Mouse (Mus musculus): ENCODE data around the gene Atp2b2. TPM values are rescaled to one million over a fixed set of nuclear protein-coding genes. Genes with fewer than 3 reads are reported as not detected.

The Atp2b2 gene
- polyA plus RNA-seq, 1 experiment from 2014 or later: 0.12 TPM

DNA sequence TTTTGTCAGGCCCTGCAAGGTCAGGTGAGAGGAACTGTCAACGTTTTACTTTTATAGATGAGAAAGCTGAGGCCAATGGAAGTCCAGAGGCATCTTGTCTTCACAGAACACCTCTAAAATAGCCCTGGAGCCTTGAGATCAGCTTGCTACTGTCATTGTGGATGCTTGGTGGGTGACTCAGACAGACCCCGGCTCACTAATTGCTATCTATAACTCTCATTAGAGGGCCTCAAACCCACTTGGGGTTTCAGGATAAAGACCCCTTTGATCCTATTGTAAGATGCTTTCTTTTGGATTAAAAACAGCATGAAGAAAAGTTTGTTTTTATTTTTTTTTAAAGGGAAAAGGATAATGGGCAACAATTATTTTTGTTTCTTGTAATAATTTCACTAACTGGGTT, 243.5 kb downstream of the Atp2b2 start:
- Histone ChIP-seq H3K27me3 (ENCODE audit: insufficient read depth, low read length) (no peaks in the 10 kb centered on the region), H3K4me3 (replicated peaks; ENCODE audit: low read depth, low read length) (no peak overlapping the region), H3K4me1 (replicated peaks; ENCODE audit: insufficient read depth, low read length) (0 out of 2 replicates have a peak, but pooled peaks cover 4% of the 10 kb centered on the region), H3K4me2 (ENCODE audit: low read length) (no peak overlapping the region), H3K9me3 (replicated peaks; ENCODE audit: low read length) (no peaks in the 10 kb centered on the region), H3K36me3 (ENCODE audit: insufficient read depth, low read length) (no peaks in the 10 kb centered on the region), H3K9ac (ENCODE audit: low read depth, low read length) (no peak overlapping the region), H3K27ac (no peak overlapping the region)
- TF ChIP-seq CTCF (IDR thresholded peaks at IDR 0.05; ENCODE audit: low read depth): no peak
- WGBS: 30% methylated on average over 2 of the region's 2 CpGs
- ATAC-seq (replicated peaks; ENCODE audit: low FRiP score, low read depth) (no peak), DNase-seq (ENCODE audit: low spot score) (no peak)

DNA sequence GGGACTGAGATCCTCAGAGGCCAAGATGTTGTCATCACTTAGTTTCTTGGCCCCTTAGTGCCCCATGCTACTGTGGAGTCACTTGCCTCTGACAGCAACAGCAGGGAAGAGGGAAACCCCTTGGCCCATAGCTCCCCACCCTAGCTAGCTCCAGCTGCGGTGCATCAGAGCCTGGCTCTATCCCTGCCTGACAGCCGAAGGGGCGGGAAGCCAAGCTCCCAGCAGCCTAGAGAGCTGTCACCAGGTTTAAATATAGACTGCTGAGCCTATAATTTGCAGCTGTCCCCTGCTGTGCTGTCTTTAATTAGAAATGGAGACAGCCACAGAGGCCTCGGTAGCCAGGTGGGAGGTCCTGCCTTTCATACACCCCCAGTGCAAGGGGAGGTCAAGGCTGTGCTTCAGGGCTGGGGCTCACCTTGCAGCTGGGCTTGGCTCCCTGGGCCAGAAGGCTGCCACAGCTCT, 247.1 kb downstream of the Atp2b2 start:
- ATAC-seq (replicated peaks; ENCODE audit: low FRiP score, low read depth) (peak; percentile 90), DNase-seq (ENCODE audit: low spot score) (peak; percentile 90)
- Histone ChIP-seq H3K9me3 (replicated peaks; ENCODE audit: low read length) (no peaks in the 10 kb centered on the region), H3K9ac (ENCODE audit: low read depth, low read length) (no peak overlapping the region), H3K4me2 (ENCODE audit: low read length) (no peak overlapping the region), H3K27ac (no peak overlapping the region), H3K4me3 (replicated peaks; ENCODE audit: low read depth, low read length) (no peak overlapping the region), H3K27me3 (ENCODE audit: insufficient read depth, low read length) (no peaks in the 10 kb centered on the region), H3K4me1 (replicated peaks; ENCODE audit: insufficient read depth, low read length) (0 out of 2 replicates have a peak, but pooled peaks cover 4% of the 10 kb centered on the region), H3K36me3 (ENCODE audit: insufficient read depth, low read length) (no peaks in the 10 kb centered on the region)
- WGBS: 3% methylated on average over 4 of the region's 4 CpGs
- TF ChIP-seq CTCF (IDR thresholded peaks at IDR 0.05; ENCODE audit: low read depth): no peak

DNA sequence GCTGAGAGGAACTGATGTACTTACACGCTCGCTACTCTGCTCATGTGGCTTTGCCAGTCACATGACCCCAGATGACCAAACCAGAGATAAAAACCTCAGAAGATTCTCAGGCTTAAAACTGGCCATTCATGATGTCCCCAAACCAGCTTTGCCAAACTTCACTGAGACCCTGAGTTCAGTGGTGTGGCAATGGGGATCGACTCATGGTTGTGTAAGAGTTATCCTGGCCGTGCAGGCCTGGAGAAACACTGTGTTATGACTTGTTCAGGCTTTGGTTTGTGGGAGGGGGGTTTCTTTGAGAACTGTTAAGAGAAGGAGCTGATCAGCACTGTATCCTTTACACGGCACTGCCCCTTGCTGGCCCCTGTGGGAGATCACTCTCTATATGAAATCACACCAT, 250.0 kb downstream of the Atp2b2 start:
- Histone ChIP-seq H3K4me1 (replicated peaks; ENCODE audit: insufficient read depth, low read length) (0 out of 2 replicates have a peak, but pooled peaks cover 4% of the 10 kb centered on the region), H3K27me3 (ENCODE audit: insufficient read depth, low read length) (no peaks in the 10 kb centered on the region), H3K4me3 (replicated peaks; ENCODE audit: low read depth, low read length) (no peak overlapping the region), H3K27ac (no peak overlapping the region), H3K9ac (ENCODE audit: low read depth, low read length) (no peak overlapping the region), H3K4me2 (ENCODE audit: low read length) (no peak overlapping the region), H3K36me3 (ENCODE audit: insufficient read depth, low read length) (no peaks in the 10 kb centered on the region), H3K9me3 (replicated peaks; ENCODE audit: low read length) (no peaks in the 10 kb centered on the region)
- DNase-seq (ENCODE audit: low spot score) (no peak), ATAC-seq (replicated peaks; ENCODE audit: low FRiP score, low read depth) (no peak)
- 80% methylated on average over 5 of the region's 5 CpGs for WGBS
- TF ChIP-seq CTCF (IDR thresholded peaks at IDR 0.05; ENCODE audit: low read depth): no peak

DNA sequence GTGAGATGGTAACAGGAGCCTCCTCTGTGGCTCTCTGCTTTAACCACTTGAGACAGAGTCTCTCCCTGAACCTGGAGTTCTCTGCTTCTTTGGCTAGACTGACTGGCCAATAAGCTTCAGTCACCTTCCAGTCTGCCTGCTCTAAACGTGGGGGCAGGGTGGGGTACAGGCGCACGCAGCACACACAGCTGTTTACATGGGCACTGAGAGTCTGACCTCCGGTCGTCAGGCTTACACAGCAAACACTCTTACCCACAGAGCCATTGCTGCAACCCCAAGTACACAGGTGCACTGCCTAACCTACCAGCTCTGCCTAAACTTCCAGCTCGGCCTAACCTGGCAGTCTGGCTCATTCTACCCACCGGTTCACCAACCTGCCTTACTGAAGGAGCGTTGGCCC, 251.4 kb downstream of the Atp2b2 start:
- no peak overlapping the region for H3K27ac ChIP-seq
- WGBS: 75% methylated on average over 8 of the region's 8 CpGs

DNA sequence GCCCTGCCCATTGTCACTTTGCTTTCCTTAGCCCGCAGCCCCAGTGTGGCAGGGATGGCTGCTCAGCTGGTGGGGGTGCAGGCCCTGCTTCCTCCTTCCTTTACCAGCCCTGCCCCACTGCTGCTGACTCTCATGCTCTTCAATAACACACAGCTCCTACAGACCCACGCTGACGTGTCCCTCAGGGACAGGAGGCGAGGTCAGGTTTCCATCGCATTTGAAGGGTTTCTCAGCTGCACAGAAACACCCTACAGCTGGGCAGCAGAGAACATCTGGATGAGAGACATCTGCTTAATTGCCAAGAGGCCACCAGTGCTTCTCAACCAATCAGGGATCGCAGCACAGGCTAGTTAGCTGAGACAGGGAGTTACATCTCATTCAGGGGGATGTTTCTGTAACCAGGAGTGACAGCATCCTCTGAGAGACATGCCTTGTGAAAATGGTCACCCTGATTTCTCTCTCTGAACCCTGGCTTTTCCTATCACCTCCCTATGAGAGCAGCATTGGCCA, 254.9 kb downstream of the Atp2b2 start:
- TF ChIP-seq CTCF (IDR thresholded peaks at IDR 0.05; ENCODE audit: low read depth): no peak
- Histone ChIP-seq H3K9me3 (replicated peaks; ENCODE audit: low read length) (no peaks in the 10 kb centered on the region), H3K4me1 (replicated peaks; ENCODE audit: insufficient read depth, low read length) (no peaks in the 10 kb centered on the region), H3K4me2 (ENCODE audit: low read length) (no peak overlapping the region), H3K27ac (no peak overlapping the region), H3K36me3 (ENCODE audit: insufficient read depth, low read length) (no peaks in the 10 kb centered on the region), H3K9ac (ENCODE audit: low read depth, low read length) (no peak overlapping the region), H3K27me3 (ENCODE audit: insufficient read depth, low read length) (no peaks in the 10 kb centered on the region), H3K4me3 (replicated peaks; ENCODE audit: low read depth, low read length) (no peak overlapping the region)
- ATAC-seq (replicated peaks; ENCODE audit: low FRiP score, low read depth) (no peak), DNase-seq (ENCODE audit: low spot score) (peak; percentile 11)
- 14% methylated on average over 6 of the region's 6 CpGs for WGBS

More for the DNA sequence above, 251.4 kb downstream of the Atp2b2 start:
- no peak for ATAC-seq (replicated peaks; ENCODE audit: low FRiP score, low read depth)
- Histone ChIP-seq H3K4me2 (ENCODE audit: low read length) (no peak overlapping the region), H3K9ac (ENCODE audit: low read depth, low read length) (no peak overlapping the region), H3K36me3 (ENCODE audit: insufficient read depth, low read length) (no peaks in the 10 kb centered on the region), H3K27me3 (ENCODE audit: insufficient read depth, low read length) (no peaks in the 10 kb centered on the region), H3K9me3 (replicated peaks; ENCODE audit: low read length) (no peaks in the 10 kb centered on the region), H3K4me1 (replicated peaks; ENCODE audit: insufficient read depth, low read length) (0 out of 2 replicates have a peak, but pooled peaks cover 4% of the 10 kb centered on the region), H3K4me3 (replicated peaks; ENCODE audit: low read depth, low read length) (no peak overlapping the region)
- no peak for DNase-seq (ENCODE audit: low spot score)
- TF ChIP-seq CTCF (IDR thresholded peaks at IDR 0.05; ENCODE audit: low read depth): no peak

DNA sequence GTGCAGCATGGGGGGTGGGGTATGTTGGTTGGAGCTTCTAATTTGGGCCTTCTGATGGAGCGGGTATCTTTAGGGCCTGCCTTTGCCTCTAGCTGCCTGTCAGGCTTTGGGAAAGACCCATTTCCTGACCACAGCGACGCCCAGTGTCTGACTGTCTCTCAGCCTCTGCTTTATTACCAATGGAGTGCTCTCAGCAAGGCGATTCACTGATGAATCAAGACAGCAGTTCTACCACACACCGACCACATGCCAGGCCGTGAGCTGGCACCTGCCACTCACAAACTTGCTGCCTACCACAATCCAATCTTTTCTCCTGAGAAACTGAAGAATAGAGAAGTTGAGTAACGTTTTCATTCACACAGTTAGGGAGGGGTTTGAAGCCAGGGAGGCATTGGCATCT, 256.8 kb downstream of the Atp2b2 start:
- 76% methylated on average over 7 of the region's 7 CpGs for WGBS
- H3K27me3 ChIP-seq (ENCODE audit: insufficient read depth, low read length): no peaks in the 10 kb centered on the region
- no peaks in the 10 kb centered on the region for H3K9me3 ChIP-seq (replicated peaks; ENCODE audit: low read length)
- H3K36me3 ChIP-seq (ENCODE audit: insufficient read depth, low read length): no peaks in the 10 kb centered on the region
- no peak for TF ChIP-seq CTCF (IDR thresholded peaks at IDR 0.05; ENCODE audit: low read depth)
- no peak overlapping the region for H3K4me2 ChIP-seq (ENCODE audit: low read length)
- no peak overlapping the region for H3K4me3 ChIP-seq (replicated peaks; ENCODE audit: low read depth, low read length)
- ATAC-seq (replicated peaks; ENCODE audit: low FRiP score, low read depth) (no peak), DNase-seq (ENCODE audit: low spot score) (no peak)
- no peak overlapping the region for H3K27ac ChIP-seq
- H3K9ac ChIP-seq (ENCODE audit: low read depth, low read length): no peak overlapping the region
- H3K4me1 ChIP-seq (replicated peaks; ENCODE audit: insufficient read depth, low read length): no peaks in the 10 kb centered on the region
